Mouse (Mus musculus): ENCODE results near the gene Muc2. TPM values are rescaled to one million over a fixed set of nuclear protein-coding genes. Genes with fewer than 3 reads are reported as not detected.

Muc2 gene
- polyA plus RNA-seq (2015; fragmentation: Illumina TruSeq; extraction: RNeasy Lipid Tissue Mini Kit (QIAGEN cat#74804); ENCODE audit: insufficient read depth, low replicate concordance), result not detected

DNA sequence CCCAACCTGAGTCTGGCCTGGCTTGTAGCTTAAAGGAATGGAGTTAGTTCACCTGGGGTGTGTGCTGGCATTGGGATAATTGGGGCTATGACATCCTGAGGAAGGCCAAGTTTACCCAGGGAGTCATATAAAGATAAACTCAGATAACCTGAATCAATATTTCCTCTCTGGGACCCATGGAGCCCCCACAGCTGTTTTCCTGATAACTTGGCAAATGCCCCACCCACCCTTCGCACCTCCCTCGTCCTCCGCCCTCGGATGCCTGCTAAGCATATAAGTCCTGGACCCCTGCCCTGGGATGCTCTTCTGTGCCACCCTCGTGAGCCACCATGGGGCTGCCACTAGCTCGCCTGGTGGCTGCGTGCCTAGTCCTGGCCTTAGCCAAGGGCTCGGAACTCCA lies at the start of gene Muc2:
Gene Muc2 (plus strand): TSS at position 301 of the 400 bp plus-strand sequence.

GRCm38 (mm10) chr7:141788677-141789452 lies 98.7 kb downstream of the Muc2 start, which contains the start of gene Muc5ac:
Gene Muc5ac, plus strand, starts transcription at chr7:141788972.

Other genes starting within 250 kb of the Muc2 start
- 4.4 TPM for gene Pidd1, start 246.3 kb upstream of the Muc2 start, polyA plus RNA-seq (2015; fragmentation: Illumina TruSeq; extraction: RNeasy Lipid Tissue Mini Kit (QIAGEN cat#74804); ENCODE audit: insufficient read depth, low replicate concordance)
- gene Rplp2, start 243.0 kb upstream of the Muc2 start, polyA plus RNA-seq (2015; fragmentation: Illumina TruSeq; extraction: RNeasy Lipid Tissue Mini Kit (QIAGEN cat#74804); ENCODE audit: insufficient read depth, low replicate concordance), result 512 TPM
- 29.7 TPM for gene Pnpla2, start 235.1 kb upstream of the Muc2 start, polyA plus RNA-seq (2015; fragmentation: Illumina TruSeq; extraction: RNeasy Lipid Tissue Mini Kit (QIAGEN cat#74804); ENCODE audit: insufficient read depth, low replicate concordance)
- gene Cracr2b, start 229.2 kb upstream of the Muc2 start, polyA plus RNA-seq (2015; fragmentation: Illumina TruSeq; extraction: RNeasy Lipid Tissue Mini Kit (QIAGEN cat#74804); ENCODE audit: insufficient read depth, low replicate concordance), result 4.5 TPM
- gene Cd151, start 222.9 kb upstream of the Muc2 start, polyA plus RNA-seq (2015; fragmentation: Illumina TruSeq; extraction: RNeasy Lipid Tissue Mini Kit (QIAGEN cat#74804); ENCODE audit: insufficient read depth, low replicate concordance), result 31.2 TPM
- 6.3 TPM for gene Polr2l, start 215.2 kb upstream of the Muc2 start, polyA plus RNA-seq (2015; fragmentation: Illumina TruSeq; extraction: RNeasy Lipid Tissue Mini Kit (QIAGEN cat#74804); ENCODE audit: insufficient read depth, low replicate concordance)
- gene Tspan4, start 215.1 kb upstream of the Muc2 start, polyA plus RNA-seq (2015; fragmentation: Illumina TruSeq; extraction: RNeasy Lipid Tissue Mini Kit (QIAGEN cat#74804); ENCODE audit: insufficient read depth, low replicate concordance), result 22.2 TPM
- 17.3 TPM for gene Chid1, start 150.5 kb upstream of the Muc2 start, polyA plus RNA-seq (2015; fragmentation: Illumina TruSeq; extraction: RNeasy Lipid Tissue Mini Kit (QIAGEN cat#74804); ENCODE audit: insufficient read depth, low replicate concordance)
- 27.2 TPM for gene Ap2a2, start 128.2 kb upstream of the Muc2 start, polyA plus RNA-seq (2015; fragmentation: Illumina TruSeq; extraction: RNeasy Lipid Tissue Mini Kit (QIAGEN cat#74804); ENCODE audit: insufficient read depth, low replicate concordance)
- not detected for gene Muc6, start 35.0 kb upstream of the Muc2 start, polyA plus RNA-seq (2015; fragmentation: Illumina TruSeq; extraction: RNeasy Lipid Tissue Mini Kit (QIAGEN cat#74804); ENCODE audit: insufficient read depth, low replicate concordance)
- gene Muc5ac, start 98.6 kb downstream of the Muc2 start, polyA plus RNA-seq (2015; fragmentation: Illumina TruSeq; extraction: RNeasy Lipid Tissue Mini Kit (QIAGEN cat#74804); ENCODE audit: insufficient read depth, low replicate concordance), result 0.04 TPM
- gene Muc5b, start 148.7 kb downstream of the Muc2 start, polyA plus RNA-seq (2015; fragmentation: Illumina TruSeq; extraction: RNeasy Lipid Tissue Mini Kit (QIAGEN cat#74804); ENCODE audit: insufficient read depth, low replicate concordance), result not detected
- 38.5 TPM for gene Tollip, start 228.2 kb downstream of the Muc2 start, polyA plus RNA-seq (2015; fragmentation: Illumina TruSeq; extraction: RNeasy Lipid Tissue Mini Kit (QIAGEN cat#74804); ENCODE audit: insufficient read depth, low replicate concordance)

Measured in spleen, adult 10 weeks (tissue).